Mouse (Mus musculus) hindlimb bud, embryonic 11.5 days (tissue): Measurements from ENCODE around the gene Cenpi.
"Not testable (repeated sequence)": the region's sequence is repeated elsewhere in the genome, so short reads cannot be mapped to it uniquely, and the experiment has no call there.

Source experiments
- DNase-seq: peaks from one replicate; pipeline ENCODE4 v3.0.0-alpha.2; 2012; ENCODE audit warnings: low read depth, low spot score; ENCODE audit errors: extremely low spot score

Cenpi gene

DNA sequence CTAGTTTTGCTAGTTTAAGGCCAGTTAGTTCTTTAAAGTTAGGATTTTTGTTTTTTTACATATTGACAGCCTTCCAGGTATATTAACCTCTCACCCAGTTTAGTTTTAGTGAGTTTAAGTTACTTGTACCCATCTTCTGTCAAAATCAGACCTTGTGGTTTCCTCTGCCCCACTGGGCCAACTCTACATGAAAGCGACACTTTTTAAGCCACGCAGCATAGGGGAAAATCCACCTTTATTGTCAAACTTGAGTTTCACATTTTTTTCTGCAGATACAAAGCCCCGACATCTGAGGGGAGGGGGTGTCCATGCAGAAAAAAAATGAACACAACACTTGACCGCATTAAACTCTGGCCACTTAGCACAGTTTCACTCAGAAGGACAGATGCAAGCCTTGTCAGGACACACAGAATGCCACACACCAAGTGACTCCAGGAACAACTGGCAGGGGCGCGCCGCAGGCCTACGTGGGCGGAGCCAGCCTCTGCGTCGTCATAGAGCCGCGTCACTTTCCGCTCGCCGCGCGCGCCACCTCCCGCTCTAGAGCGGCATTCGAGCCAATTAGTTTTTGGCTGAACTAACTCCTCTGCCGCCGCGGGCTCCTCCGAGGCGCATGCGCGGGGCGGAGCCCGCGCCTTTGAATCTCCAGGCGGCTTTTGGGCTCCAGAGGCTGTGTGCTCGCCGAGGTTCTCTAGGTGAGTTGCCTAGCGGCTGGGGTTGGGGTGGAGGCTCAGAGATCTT, at the start of gene Cenpi:
Gene Cenpi (plus strand): TSS at position 551 of the 741 bp plus-strand sequence.
- peak; percentile 52 for DNase-seq

DNA sequence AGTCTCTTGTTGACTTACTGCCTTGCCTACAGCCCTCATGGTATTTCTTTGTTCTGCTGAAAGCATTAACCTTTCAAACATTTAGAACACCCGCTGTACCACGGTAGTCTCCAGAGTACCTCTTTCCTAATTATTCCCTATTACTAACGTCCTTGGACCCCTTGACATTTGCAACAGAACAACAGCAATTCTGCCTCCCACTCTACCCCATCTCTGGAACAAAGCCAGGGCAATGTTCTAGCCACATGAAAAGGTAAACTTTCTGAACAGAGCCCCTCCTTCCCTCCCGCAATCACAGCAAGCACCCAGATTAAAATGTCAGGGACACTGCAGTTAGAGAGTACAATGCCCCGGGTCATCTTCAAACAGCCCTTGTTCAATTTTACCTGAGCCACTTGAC, 46.7 kb upstream of the Cenpi start:
- no peak for DNase-seq

DNA sequence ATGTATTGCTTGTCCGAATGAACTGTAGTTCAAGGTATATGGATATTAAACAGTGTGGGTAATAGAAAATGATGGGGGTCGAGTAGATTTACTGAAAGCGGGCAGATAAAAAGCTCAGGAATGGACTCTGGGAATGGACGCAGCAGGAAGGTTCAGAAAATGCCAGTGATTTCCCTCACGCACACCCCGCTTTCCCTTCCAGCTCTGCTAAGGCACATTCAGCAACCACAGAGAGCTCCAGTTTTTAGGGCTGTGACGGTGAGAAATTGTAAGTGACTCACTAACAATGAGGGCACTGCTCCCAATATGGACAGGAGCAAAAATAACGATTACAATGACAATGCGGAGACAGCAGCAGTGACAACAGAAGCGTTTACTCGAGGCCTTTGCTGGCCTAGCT, 45.8 kb upstream of the Cenpi start:
- DNase-seq = no peak

DNA sequence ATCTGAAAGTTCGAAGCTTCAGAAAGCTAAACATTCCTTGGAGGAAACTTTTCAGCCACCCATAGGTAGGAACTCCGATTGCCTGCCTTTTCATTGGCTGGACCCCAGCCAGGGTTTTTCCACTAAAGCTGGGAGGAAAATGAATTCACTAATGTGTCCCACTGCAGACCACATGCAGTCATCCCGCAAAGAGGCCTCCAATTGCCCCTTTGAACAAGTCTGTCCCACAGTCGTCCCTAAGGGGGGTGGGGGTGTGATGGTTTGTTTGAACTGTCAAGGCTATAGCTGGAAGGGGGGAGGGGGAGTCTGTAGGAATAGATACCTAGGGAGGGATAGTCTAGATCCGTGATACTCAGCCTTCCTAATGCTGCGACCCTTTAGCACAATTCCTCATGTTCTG, 32.2 kb upstream of the Cenpi start:
- DNase-seq = no peak

DNA sequence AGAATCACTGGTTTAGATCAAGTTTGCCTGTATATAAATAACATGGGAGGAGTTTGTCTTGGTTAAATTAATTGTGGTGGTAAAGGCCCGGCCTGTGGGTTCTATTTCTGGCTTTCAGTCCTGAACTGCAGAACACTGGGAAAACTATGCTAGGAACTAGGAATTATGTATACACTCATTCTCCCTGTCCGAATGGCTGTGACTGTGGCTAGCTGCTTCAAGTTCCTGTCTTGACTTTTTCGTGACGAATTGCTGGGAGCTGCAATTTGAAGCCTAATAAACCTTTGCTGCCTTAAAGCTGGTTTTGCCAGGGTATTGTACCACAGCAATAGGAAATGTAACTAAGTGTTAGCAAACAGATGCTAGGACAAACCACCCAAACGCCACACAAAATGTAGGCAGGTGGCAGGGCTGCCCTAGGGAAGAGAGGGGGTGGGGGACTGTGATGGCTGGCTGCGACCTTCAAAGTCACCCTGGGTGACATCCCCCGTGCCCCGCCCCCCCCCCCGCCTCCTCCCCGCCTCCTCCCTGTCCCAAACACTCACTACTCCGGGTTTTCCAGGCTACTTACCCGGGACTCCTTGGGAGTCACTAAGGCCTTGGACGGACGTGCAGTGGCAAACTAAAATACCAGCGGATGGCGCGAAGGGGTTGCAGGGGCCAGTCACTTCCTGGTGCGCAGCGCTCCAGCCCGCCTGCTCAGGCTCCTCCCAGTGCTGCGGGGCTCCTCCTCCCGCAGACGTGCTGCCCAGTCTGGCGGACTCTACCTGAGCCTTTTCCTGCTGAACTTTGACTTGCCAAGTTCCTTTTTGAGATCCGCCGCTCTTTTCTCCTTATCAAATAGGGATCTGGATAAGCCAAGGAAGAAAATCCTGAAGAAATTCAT, 31.4 kb upstream of the Cenpi start, which contains the start of gene Trmt2b:
Gene Trmt2b (minus strand): TSS at position 710 of the 886 bp plus-strand sequence.
- DNase-seq = no peak

DNA sequence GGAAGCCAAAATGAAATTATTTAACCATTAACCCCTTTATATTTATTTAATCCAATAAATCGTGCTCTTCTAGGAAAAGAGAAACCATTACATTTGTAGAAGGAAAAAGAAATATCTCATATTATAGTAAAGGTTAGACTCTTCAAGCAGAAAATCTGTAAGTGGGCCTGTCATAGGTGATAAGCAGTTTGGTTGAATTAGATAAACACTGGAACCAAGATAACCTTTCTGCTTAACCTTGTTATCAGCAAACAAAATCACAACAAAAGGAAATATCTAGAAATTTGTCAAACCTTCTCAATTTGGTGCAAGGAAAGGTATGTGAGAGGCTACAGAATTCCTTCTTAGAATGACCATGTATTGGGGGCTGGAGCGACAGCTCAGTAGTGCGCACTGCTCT, 27.4 kb upstream of the Cenpi start:
- DNase-seq = no peak

DNA sequence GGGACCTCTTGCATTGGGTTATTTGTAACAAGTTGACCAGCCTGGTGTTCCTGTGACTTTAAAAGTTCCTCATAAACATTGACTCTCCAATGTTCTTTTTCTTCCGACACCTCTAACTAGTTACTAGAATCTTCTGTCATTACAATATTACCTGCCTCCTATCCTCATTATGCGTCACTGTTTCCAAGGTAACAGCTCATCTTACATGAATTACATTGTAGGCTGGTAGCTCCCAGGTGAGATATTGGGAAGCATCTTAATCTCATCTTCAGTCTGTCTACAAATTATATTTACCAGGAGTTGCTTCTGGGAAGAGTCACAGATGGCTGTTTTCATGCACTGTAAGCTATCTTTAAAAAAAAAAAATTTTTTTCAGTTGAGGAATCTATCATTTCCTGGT, 22.8 kb upstream of the Cenpi start:
- no peak for DNase-seq

DNA sequence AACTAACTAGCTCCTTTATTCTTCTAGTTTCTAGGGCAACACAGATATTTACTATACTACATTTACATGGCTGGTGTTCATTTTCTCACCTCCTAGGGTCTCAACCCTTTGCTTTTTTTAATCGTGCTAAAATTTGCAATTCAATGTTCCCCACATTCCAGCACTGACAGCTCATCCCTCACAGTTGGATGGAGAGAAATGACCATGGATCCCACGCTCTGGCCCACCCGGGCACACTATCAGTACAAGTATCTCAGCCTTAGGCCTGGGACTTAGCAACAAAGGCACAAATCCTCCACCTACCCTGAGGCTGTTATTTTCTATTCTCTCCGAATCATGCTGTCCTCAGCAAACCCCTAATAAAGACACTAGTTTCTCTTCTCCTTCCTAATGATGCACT, 22.1 kb upstream of the Cenpi start:
- DNase-seq = no peak

DNA sequence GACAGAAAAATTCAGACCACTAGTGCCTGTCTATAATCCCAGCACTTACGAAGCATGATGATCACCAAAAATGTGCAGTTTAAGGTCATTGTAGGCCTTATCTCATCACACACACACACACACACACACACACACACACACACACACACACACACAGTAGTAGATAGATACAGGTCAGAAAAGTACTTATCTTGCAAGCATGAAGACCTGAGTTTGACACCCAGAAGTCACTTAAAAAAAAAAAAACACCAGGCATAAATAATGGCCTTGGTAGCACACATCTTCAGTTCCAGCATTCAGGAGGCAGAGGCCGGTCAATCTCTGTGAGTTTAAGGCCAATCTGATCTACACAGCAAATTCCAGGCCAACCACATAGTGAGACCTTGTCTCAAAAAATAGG, 20.6 kb upstream of the Cenpi start:
- no peak for DNase-seq

DNA sequence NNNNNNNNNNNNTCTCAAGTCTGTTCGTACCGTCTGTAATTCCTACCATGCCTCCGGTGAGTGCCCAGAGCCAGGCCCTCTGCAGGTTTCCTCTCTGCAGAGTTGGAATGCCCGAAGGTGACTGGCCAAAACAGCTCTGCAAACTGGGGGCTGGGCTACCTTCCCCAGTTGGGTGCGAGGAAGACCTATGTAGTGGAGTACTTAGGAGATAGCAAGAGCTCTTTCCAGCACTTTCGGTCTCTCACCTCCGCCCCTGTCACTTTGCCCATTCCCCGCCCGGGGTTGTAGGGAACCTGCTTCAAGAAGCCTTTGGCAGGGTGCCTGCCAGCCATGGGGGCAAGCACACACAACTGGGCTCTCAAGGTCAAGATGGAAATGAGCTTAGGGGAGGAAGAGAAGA, 11.6 kb upstream of the Cenpi start:
- DNase-seq = no peak

DNA sequence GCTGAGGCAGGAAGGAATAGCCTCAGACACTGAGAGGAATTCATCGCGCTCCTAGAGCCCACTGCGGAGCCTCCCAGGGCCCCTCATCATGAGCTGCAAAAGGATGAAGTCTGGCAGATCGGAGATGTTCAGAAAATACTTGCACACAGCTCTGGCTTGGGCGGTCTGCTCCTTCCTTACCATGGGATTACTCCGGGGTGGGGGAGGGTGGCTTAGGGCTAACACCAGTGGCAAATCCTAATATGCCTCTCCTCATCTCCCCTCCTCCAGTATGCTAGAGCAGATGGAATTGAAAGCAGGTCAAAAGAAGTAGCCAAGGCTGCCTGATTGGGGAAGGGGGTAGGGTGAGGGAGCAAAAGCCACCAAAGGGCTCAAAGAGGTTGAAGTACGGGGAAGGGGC, 11.1 kb upstream of the Cenpi start:
- DNase-seq = no peak

DNA sequence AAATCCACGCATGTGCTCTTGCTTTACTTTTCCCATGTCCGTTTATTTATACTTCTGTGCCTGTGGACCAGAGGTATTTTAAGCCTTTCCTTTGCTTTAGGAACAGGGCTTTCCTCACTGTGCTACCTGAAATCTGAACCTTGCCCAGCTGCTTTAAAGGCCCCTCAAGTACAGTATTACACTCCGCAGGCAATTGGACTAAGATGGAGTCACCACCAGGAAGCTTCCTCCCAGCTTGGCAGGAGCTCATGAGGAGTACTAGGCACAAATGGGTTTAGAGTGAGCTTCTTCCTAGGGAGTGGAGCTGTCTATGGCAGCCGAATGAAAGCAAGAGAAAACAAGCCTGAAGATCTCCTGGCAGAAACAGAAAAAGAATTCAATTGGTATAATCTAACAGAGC, 10.7 kb upstream of the Cenpi start:
- no peak for DNase-seq

DNA sequence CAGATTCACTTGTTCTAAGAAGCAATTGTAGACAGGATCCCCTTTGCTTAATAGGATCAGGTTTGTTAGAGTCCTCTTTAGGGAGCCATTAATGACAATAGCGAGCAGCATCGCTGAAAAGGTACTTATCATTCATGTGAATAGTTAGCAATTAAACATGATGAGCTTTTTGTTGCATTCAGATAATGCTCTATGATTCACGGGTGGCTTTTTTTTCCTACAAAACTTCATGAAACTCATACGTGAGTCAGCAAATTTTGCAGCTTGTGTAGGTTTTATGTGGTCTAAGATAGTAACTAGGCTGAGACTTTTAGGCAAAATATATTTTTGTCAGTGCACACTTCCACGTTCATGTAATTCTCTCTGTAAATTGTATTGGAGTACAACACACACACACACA, 7.7 kb upstream of the Cenpi start:
- DNase-seq = no peak

DNA sequence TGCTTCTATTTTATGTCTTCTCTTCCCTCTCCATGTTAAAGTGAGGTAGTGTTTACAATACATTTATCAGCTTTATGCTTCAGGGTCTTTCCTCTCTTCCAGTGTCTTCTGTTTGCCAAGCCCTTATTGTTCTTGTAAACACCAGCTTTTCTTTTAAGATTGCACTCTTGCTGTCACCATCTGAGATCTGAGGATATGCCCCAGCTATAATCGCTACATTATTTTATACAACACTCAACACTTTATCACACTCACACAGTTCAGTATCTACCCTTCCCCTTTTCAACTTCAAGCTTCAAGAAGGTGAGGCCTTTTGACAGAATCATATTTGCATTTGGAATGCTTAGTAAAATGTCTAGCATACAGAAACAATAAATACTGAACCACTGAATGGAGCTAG, 4.6 kb upstream of the Cenpi start:
- DNase-seq = no peak

DNA sequence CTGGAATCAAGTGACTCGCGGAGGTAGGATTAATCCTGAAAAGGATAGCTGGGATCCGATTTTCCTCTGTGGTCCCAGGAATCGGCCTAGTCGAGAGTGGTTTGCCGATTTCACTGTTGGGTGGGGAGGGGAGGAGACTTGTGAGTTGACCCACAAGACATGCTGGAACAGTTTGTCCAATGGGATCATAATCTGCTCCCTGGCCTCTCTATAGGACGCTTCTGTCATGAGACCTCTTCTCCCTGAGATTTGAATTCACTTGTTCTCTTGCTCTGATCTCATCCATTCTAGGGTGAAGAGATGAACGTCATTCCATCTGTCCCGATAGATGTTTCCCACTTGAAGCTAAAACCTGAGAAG, 371 bp downstream of the Cenpi start:
- DNase-seq = no peak

DNA sequence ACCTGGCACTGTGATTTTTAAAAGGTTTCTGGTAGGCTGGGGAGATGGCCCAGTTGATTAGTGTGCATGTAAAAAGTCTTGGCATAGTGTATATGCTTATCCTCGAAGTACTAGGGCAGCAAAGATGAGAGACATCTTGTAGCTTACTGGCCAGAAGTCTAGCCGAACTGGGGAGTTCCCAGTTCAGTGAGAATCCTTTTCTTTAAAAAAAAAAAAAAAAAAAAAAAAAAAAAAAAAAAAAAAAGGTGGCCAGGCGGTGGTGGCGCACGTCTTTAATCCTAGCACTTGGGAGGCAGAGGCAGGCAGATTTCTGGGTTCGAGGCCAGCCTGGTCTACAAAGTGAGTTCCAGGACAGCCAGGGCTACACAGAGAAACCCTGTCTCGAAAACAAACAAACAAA, 3.3 kb downstream of the Cenpi start:
- DNase-seq = not testable (repeated sequence)

DNA sequence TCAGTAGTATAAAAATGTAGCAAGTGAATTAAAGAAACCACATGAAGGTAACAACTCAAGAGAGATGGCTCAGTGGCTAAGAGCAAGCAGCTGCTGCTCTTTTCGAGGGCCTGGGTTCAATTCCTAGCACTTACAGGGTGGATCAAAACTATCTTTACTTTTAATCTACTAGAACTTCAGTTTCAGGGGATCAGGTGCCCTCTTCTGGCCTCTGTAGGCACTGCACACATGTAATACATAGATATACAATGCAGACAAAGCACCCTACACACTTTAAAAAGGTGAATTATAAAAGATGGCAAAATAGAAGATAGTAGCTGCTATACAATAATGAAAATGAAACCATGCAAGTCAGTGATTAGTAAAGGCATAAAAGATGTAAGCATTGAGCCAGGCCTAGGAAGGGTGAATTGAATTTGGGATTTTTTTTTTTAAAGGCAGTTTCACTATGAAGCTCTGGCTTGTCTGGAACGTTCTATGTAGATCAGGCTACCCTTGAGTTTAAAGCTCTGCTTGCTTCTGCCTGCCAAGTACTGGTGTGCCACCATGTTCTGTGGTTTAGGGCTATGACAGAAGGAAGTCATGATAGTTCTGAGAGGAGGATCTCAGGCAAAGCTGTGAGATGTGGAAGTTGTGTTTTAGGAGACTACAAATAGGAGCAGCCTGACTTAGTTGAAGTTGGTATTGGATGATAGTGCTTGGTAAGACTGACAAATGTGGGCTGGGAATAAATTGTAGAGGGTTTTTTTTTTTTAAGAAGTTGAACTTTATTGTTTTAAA, 11.5 kb downstream of the Cenpi start:
- DNase-seq = no peak

DNA sequence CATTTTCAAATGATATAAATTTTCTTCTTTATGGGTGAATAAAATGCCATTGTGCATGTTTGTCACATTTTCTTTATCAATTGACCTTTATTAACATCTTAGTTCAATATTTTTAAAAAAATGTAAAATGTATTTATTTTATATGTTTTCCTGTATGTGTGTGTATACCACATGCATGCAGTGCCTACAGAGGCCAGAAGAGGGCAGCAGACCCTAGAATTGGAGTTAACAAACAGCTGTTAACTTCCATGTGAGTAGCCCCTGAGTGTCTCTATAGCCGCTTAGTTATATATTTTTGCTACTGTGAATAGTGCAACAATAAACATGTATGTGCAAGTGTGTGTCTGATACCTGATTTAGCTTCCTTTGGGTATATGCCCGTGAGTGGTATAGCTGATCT, 25.4 kb downstream of the Cenpi start:
- no peak for DNase-seq

DNA sequence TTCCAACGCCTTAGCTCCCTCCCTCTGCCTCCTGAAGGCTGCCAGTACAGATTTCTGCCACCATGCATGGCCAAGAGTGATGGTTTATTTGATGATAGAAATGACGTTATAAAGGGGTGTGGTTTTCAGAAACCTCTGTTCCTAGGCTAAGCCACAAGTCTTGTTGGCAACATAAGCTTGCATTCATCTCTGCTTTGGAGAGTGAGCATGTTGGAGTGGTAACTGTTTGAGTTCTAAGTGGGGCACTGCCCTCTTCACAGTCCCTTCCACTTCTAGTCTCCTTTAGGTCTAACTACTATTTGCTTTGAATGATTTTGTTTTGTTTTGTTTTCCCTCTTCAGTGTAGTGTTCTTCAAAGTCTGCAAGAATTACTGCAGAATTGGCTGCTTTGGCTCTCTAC, 34.9 kb downstream of the Cenpi start:
- DNase-seq = no peak

DNA sequence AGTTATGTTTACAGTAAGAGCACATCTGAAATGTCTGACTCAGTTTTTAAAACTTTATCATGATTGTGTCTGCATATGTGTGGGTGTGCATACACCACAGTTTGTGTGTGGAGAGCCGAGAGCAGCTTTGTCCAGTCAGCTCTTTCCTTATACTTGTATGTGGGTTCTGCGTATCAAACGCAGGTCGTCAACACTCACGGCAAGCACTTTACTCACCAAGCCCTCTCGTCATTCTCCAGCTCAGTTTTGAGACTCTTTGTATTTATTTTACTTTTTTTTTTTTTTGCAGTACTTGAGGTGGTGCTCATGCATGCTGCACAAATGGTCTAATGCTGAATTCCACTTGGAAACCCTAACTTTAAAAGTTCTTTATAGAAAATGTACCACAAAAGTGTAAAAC, 42.3 kb downstream of the Cenpi start:
- no peak for DNase-seq

DNA sequence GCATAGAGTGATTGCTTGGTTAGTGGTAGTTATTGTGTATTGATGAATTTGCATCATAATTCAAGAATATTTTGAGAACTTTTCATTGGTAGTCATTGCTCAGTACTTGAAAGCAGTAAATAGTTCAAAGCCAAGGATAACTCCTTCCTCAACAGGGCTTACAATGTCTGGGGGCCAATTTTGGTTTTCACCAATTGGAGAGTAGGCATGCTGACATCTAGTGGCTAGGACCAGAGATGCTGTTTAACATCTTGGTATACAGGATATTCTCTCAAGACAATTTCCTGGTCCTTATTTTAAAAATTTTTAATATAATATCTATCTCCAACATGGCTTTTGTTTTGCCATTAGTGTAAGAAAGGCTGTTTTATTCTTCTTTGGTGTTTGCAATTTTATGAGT, 46.0 kb downstream of the Cenpi start:
- no peak for DNase-seq

DNA sequence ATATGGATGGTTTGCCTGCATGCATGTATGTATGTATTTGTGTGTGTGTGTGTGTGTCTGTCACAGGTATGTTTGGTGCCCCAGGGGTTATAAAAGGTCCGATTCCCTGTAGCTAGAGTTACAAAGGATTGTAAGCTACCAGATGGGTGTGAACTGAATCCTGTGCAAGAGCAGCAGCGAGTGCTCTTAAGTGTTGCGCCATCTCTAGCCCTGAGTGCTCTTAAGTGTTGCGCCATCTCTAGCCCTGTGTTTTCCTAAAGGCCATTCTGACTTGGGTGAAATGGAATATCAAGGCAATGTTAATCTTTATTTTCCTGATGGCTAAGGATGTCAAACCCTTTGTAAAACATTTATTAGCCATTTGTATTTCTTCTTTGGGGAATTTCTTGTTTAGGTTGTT, 51.5 kb downstream of the Cenpi start:
- no peak for DNase-seq
